Mouse (Mus musculus) limb, embryonic 12.5 days (tissue): ENCODE results near the gene Kri1. TPM values are rescaled to one million over a fixed set of nuclear protein-coding genes. Genes with fewer than 3 reads are reported as not detected.
"Not testable (repeated sequence)": the region's sequence is repeated elsewhere in the genome, so short reads cannot be mapped to it uniquely, and the experiment has no call there.

Experiments used
- ATAC-seq: fragments of 200-750 bp; cut with Nextera tagmentation; 2 replicates; pipeline ENCODE4 v1.8.0; 2017; ENCODE audit warnings: low read depth, moderate TSS enrichment; ENCODE audit not compliant: insufficient number of reproducible peaks, insufficient read depth, low FRiP score, low TSS enrichment
- H3K27ac ChIP-seq: fragments of 300-500 bp; sonication (generic); 2 replicates; pipeline ENCODE4 v1.5.1; 2016; ENCODE audit warnings: mild to moderate bottlenecking, moderate library complexity
- H3K27me3 ChIP-seq: fragments of 300-500 bp; sonication (generic); 2 replicates; pipeline ENCODE4 v1.6.1; 2016; ENCODE audit warnings: mild to moderate bottlenecking, moderate library complexity
- H3K36me3 ChIP-seq: fragments of 300-500 bp; sonication (generic); 2 replicates; pipeline ENCODE4 v1.6.1; 2016; ENCODE audit warnings: mild to moderate bottlenecking, moderate library complexity
- H3K4me1 ChIP-seq: fragments of 300-500 bp; sonication (generic); replicated peaks from 2 replicates; pipeline ENCODE4 v1.6.1; 2016
- H3K4me2 ChIP-seq: fragments of 300-500 bp; sonication (generic); 2 replicates; pipeline ENCODE4 v1.6.1; 2016; ENCODE audit warnings: mild to moderate bottlenecking, moderate library complexity
- H3K4me3 ChIP-seq: fragments of 300-500 bp; sonication (generic); replicated peaks from 2 replicates; pipeline ENCODE4 v1.5.1; 2016; ENCODE audit warnings: mild to moderate bottlenecking
- H3K9ac ChIP-seq: fragments of 300-500 bp; sonication (generic); replicated peaks from 2 replicates; pipeline ENCODE4 v1.6.1; 2016; ENCODE audit warnings: mild to moderate bottlenecking, moderate library complexity
- H3K9me3 ChIP-seq: fragments of 300-500 bp; sonication (generic); 2 replicates; pipeline ENCODE4 v1.6.1; 2016; ENCODE audit warnings: mild to moderate bottlenecking, moderate library complexity
- WGBS: fragments of 180-500 bp; shearing (Covaris S2); methylation state at CpG from one replicate; pipeline ENCODE4 v1.1.7; 2016; 5-methylcytosine and 5-hydroxymethylcytosine counted together
- polyA plus RNA-seq: library from polyadenylated mRNA; unstranded; fragments of >200 nt; fragmentation: Nextera tagmentation; extraction: Ambion mirVana; gene quantifications from 2 replicates; pipeline ENCODE4 v1.2.1, GENCODE M21; 2016

The Kri1 gene
- polyA plus RNA-seq, 1 experiment from 2014 or later = 18.1 TPM

GRCm38 (mm10) chr9:21224576-21225414 is 63.0 kb downstream of the Kri1 start:
- no peak overlapping the region for H3K27ac ChIP-seq
- no peak for ATAC-seq

GRCm38 (mm10) chr9:21223906-21224305 is 63.9 kb downstream of the Kri1 start:
- no peak overlapping the region for H3K4me2 ChIP-seq
- ATAC-seq = no peak
- H3K4me1 ChIP-seq = peaks cover 31% of the 10 kb centered on the region
- no peak overlapping the region for H3K9ac ChIP-seq
- H3K4me3 ChIP-seq = no peak overlapping the region
- peaks cover 6% of the 10 kb centered on the region; the same call in 1 of the 2 replicates for H3K9me3 ChIP-seq
- 91% methylated on average over 6 of the region's 6 CpGs for WGBS
- H3K27ac ChIP-seq = no peak overlapping the region
- H3K36me3 ChIP-seq = no peaks in the 10 kb centered on the region; the same call in 1 of the 2 replicates
- no peaks in the 10 kb centered on the region for H3K27me3 ChIP-seq

More at GRCm38 (mm10) chr9:21224576-21225414, 63.0 kb downstream of the Kri1 start:
- H3K27me3 ChIP-seq = no peaks in the 10 kb centered on the region
- H3K4me3 ChIP-seq = peak overlapping the region; percentile 31
- peak overlapping the region; percentile 52; the same call in 1 of the 2 replicates for H3K9ac ChIP-seq
- peak overlapping the region; percentile 53 for H3K4me2 ChIP-seq
- H3K9me3 ChIP-seq = peaks cover 6% of the 10 kb centered on the region; the same call in 1 of the 2 replicates
- peaks cover 31% of the 10 kb centered on the region for H3K4me1 ChIP-seq
- WGBS = 18% methylated on average over 26 of the region's 26 CpGs
- peaks cover 8% of the 10 kb centered on the region for H3K36me3 ChIP-seq

GRCm38 (mm10) chr9:21223490-21223889 is 64.3 kb downstream of the Kri1 start:
- not testable (repeated sequence) for H3K36me3 ChIP-seq, H3K4me3 ChIP-seq, H3K27ac ChIP-seq, H3K9ac ChIP-seq, H3K4me2 ChIP-seq, H3K27me3 ChIP-seq, H3K9me3 ChIP-seq, ATAC-seq
- H3K4me1 ChIP-seq = peaks cover 29% of the 10 kb centered on the region
- 92% methylated on average over 2 of the region's 2 CpGs for WGBS

Other genes starting within 250 kb of the Kri1 start
- 0.68 and 1.5 TPM in 2 replicates for gene Zglp1, start 220.9 kb downstream of the Kri1 start, polyA plus RNA-seq
- 1.2 and 1.3 TPM in 2 replicates for gene Gm49373, start 214.9 kb downstream of the Kri1 start, polyA plus RNA-seq
- 52.4 and 56.7 TPM in 2 replicates for gene Fdx1l, start 214.4 kb downstream of the Kri1 start, polyA plus RNA-seq
- gene Gm38431, start 196.0 kb downstream of the Kri1 start, polyA plus RNA-seq = 2.8 and 4.2 TPM in 2 replicates
- gene Raver1, start 196.0 kb downstream of the Kri1 start, polyA plus RNA-seq = 60.8 and 77.0 TPM in 2 replicates
- 15.0 and 16.1 TPM in 2 replicates for gene Tyk2, start 156.7 kb downstream of the Kri1 start, polyA plus RNA-seq
- gene Cdc37, start 138.0 kb downstream of the Kri1 start, polyA plus RNA-seq = 338 and 357 TPM in 2 replicates
- gene Pde4a, start 122.3 kb downstream of the Kri1 start, polyA plus RNA-seq = 4.8 and 5.6 TPM in 2 replicates
- gene Keap1, start 48.6 kb downstream of the Kri1 start, polyA plus RNA-seq = 64.7 and 65.2 TPM in 2 replicates
- gene S1pr5, start 39.5 kb downstream of the Kri1 start, polyA plus RNA-seq = 0.31 and 0.63 TPM in 2 replicates
- gene Atg4d, start 22.7 kb downstream of the Kri1 start, polyA plus RNA-seq = 29.8 and 34.9 TPM in 2 replicates
- 46.1 and 46.9 TPM in 2 replicates for gene Cdkn2d, start 3.4 kb upstream of the Kri1 start, polyA plus RNA-seq
- 9.0 and 9.5 TPM in 2 replicates for gene Ap1m2, start 24.4 kb upstream of the Kri1 start, polyA plus RNA-seq
- gene Slc44a2, start 32.7 kb upstream of the Kri1 start, polyA plus RNA-seq = 103 and 110 TPM in 2 replicates
- gene Ilf3, start 79.9 kb upstream of the Kri1 start, polyA plus RNA-seq = 312 and 313 TPM in 2 replicates
- 46.4 and 48.4 TPM in 2 replicates for gene Qtrt1, start 123.9 kb upstream of the Kri1 start, polyA plus RNA-seq
- gene Dnm2, start 136.9 kb upstream of the Kri1 start, polyA plus RNA-seq = 76.6 and 78.4 TPM in 2 replicates
- 108 and 117 TPM in 2 replicates for gene Tmed1, start 222.3 kb upstream of the Kri1 start, polyA plus RNA-seq
- 3.4 and 3.9 TPM in 2 replicates for gene AB124611, start 238.2 kb upstream of the Kri1 start, polyA plus RNA-seq